Mouse (Mus musculus) cerebral cortex, adult 2 months (tissue): ENCODE data around the gene Ajap1.

Source experiments
- WGBS: fragments of 180-500 bp; shearing (Covaris S2); methylation state at CpG from one replicate; pipeline ENCODE4 v1.1.7; 2018; 5-methylcytosine and 5-hydroxymethylcytosine counted together

Gene Ajap1

DNA sequence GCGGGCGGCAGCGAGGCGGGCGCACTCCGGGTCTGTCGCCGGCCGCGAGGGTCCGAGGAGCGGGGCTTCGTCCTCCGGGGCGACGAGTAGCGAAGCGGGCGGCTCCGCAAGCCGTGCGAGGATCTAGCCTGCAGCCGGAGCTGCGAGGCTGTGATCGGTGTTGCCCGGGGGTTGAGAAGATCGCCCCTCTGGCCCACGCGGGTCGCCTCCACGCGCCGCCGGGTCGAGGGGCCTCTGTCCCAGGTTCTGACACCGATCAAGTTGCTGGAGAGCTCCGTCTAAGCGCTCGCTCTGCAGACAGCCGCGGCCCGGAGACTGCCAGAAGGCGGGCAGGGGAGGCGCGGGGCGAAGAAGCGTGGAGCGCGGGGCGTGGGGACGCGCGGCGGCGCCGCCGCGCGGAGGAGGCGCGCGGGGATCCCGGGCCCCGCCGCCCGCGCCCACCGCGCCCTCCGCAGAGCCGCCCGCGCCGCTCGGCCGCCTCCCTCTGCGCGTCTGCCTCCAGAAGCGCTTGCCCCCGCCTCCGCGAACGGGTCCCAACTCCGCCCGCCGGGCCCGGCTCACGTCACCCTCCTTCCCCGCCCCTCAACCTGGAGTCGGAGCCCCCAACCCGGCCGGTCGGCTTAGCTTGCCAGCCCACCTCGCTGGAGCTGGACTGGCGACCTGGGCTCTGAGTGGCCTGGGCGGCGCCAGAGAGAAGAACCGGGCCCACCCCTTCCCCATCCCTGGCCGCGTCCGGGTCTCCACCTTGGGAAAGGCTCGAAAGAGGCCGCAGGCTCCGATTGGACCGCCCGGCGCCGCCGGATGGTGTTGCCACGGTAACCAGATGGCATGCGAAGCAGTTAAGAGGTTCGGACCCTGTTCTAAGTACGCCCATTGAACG is at the start of gene Ajap1:
Gene Ajap1, minus strand, starts transcription at position 353 of the 880 bp plus-strand sequence.
- 1% methylated on average over 87 of the region's 114 CpGs for WGBS

DNA sequence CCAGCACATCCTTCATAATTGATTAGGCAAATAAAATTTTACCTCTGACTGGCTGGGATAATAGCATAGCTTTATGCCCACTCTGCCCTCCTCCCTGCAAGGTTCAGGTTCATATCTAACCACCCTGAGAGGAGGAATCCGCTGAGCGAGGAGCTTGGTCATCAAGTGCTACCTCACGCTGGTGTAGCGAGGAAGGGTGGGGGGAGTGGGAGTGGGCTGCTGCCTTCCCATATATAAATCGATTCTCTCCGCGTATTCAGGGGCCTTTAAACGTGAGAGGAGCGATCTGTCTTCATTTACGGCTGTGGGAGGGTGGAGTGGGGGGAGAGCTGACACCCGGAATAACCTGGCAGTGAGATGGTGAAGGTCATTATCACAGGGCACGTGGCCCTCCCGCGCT is 47.9 kb upstream of the Ajap1 start:
- WGBS = 87% methylated on average over 14 of the region's 14 CpGs

GRCm38 (mm10) chr4:153521601-153522000 is 39.0 kb upstream of the Ajap1 start:
- 42% methylated on average over 1 of the region's 1 CpGs for WGBS

DNA sequence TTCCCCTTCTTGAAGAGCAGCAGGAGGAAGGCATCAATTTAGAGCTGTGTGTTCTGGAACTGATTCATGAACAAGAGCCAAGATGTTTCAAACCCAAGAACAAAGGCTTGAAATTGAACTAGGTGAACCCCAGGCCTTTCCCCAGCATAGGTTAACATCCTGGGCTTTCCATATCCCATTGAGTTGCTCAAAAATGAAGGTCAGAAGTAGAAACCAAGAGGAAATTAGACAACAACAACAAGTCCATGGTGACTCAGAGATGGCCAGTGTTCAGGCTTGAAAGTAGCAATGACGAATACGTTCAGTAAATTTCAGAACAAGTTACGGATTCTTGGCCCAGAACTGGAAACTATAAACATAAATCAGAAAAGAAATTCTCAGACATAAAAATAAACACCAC is 37.3 kb upstream of the Ajap1 start:
- WGBS = 68% methylated on average over 3 of the region's 3 CpGs

- WGBS = 84% methylated on average over 1 of the region's 1 CpGs
These were observed 36.7 kb upstream of the Ajap1 start for GRCm38 (mm10) chr4:153519289-153519688.

- 64% methylated on average over 10 of the region's 10 CpGs for WGBS
These were observed 33.2 kb upstream of the Ajap1 start for GRCm38 (mm10) chr4:153515786-153516185.

- WGBS = 88% methylated on average over 6 of the region's 6 CpGs
These were observed 31.5 kb upstream of the Ajap1 start for GRCm38 (mm10) chr4:153514071-153514470.

DNA sequence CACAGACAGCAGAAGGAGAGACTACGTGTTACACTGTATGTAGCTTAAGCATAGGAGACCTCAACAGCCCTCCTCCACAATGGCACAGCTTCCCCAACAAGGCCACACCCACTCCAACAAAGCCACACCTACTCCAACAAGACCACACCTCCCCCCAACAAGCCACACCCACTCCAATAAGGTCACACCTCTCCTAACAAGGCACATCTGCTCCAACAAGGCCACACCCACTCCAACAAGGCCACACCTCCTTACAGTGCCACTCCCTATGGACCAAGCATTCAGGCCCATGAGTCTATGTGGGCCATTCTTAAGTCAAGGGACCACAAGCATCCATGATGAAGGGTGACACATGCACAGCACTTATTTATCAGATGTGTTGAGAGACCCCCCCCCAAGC is 28.9 kb upstream of the Ajap1 start:
- 94% methylated on average over 1 of the region's 1 CpGs for WGBS

DNA sequence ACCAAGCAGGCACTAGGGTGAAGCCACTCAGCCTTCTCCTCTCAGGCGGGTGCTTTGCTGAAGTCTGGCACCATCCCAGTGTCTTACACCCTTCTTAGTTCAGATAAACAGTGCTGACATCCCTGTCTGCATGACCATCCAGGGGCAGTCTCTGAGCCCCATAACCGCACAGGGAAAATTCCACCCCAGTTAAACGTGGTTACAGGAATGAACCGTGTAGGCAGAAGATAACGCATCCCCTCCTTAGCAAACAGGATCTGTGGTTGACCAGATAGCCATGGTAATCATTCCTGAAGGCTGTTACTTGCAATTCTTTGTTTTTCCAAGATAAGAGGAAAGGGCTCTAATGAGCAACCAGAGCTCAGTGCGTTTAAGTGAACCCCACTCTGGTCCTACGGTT is 19.3 kb upstream of the Ajap1 start:
- 88% methylated on average over 7 of the region's 7 CpGs for WGBS

DNA sequence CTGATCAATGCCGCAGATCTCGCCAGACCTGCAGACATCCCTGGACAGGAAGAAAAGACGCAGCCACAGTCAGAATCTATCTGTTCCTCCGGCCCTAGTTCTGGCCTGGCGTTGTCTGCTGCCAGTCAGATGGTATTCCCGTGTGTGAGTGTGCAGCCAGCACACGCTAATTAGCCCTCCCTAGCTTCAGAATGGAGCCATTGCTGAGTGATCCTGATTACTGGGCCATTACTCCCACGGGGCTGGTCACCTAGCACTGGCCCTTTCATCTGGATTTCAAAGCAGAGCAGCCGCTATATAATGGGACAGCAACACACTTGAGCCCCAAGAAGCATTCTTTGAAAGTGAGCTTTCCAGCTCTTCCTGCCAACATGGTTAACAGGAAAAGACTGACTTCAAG is 9.8 kb upstream of the Ajap1 start:
- WGBS = 72% methylated on average over 9 of the region's 9 CpGs

GRCm38 (mm10) chr4:153489116-153489515 is 6.5 kb upstream of the Ajap1 start:
- 89% methylated on average over 8 of the region's 8 CpGs for WGBS

- 60% methylated on average over 4 of the region's 4 CpGs for WGBS
These were observed 3.3 kb upstream of the Ajap1 start for GRCm38 (mm10) chr4:153485913-153486312.

GRCm38 (mm10) chr4:153484392-153484791 is 1.8 kb upstream of the Ajap1 start:
- 5% methylated on average over 7 of the region's 7 CpGs for WGBS

DNA sequence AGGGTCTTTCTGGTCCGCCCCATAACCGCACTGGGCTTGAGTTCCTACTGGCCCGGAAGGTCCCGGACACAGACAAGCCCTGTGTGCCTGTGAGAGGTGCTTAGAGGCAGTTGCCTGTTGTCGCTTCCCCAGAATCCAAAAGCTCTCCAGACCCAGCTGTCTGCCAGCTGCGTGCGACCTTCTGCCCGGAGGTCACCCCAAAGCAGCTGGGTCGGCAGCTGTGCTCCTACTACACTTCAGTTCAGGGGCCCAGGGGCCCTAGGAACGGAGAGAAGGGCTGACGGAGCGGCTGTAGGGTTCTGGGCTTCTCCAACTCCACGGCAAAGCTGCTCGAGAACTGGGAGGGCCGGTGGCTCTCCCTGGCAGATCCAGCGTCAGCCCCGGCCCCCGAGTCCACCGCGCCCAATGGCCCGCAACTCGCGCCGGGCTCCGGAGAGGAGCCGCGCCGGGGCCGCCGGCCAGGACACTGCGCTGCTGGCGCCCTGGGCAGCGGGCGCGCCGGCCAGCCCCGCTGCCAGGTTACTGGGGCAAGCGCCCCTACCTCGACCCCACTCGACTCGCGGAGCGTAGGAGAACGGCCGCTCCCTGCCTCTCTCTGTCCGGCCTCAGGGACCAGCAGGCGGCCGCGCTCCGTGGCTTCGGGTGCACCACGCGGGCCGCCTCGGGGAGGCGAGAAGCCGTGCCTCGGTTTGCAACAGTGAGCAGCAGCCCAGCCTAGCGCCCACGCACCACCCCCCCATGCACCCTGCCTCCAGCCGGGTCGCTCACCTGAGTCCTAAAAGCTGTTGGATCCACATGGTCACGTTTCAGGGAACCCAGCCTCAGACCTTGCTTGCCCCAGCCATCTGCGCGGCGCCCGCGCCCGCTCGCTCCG is 1.0 kb downstream of the Ajap1 start:
- WGBS = 2% methylated on average over 71 of the region's 71 CpGs

DNA sequence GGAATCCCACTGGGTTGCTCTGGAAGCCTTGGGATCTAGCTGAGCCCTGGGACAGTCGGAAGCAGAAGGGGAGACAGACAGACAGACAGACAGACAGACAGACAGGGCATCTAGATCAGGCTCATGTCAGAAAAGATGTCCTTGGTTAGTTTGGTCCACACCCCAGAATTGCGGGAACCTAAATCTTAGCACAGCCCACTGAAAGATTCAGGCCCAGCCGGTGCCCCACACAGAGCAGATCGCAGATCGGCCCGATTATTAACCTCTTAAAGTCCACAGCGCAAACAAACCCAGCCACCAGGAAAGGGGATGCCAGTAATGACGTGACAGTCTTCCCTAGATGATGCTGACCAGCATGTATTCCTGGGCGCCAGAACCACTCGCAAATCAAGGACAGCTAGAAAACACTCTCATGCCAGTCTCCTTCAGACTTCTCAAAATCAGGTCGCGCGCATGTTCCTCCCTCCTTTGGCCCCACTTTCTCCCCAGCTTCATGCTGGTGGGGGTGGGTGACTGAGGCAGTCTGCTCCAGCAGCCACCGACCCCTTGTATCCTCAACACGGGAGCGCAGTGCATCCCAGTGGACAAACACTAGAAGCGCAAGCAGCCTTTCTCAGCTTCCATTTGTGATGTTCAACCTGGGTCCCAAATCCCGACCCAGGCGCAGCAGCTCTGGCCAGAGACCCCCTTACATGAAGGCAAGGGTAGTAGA is 1.9 kb downstream of the Ajap1 start:
- WGBS = 6% methylated on average over 19 of the region's 19 CpGs

DNA sequence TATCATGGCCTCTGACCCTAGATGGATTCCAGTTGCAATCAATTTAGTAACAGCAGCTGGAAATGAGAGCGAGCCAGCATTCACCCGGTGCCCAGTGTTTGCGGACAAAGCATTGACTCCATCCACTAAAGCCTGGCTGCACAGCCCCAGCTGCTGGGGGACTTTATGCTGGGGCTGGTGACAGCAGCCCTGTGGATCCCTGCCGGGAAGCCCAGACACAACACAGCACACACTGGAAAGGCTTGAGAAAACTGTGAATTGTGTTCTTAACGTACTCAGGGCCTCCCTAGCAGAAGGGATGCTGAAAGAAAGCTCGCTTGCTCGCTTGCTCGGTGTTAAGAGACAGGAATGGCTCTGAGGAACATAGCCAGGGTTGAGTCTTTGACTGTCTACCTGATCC is 3.5 kb downstream of the Ajap1 start:
- WGBS = 12% methylated on average over 8 of the region's 8 CpGs

- WGBS = 72% methylated on average over 4 of the region's 4 CpGs
These were observed 8.9 kb downstream of the Ajap1 start for GRCm38 (mm10) chr4:153473480-153474252.

DNA sequence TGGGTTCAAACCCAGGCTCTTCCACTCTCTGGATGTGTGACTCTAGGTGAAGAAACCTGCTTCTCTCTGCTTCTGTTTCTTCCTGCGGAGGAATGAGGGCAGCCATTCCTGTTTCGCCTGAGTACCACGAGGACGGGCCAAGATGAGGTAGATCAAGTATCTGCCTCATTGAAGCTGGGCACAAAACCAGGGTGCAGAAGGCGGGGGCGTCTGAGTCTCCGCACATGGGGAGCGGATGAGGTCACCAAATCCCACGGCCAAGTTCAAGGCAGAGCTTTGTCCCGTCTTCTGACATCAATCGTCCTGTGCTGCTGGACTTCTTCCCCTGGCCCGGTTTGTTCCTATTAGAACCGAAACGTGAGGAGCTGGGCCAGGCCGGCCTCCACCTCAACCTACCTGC is 12.9 kb downstream of the Ajap1 start:
- 68% methylated on average over 15 of the region's 15 CpGs for WGBS

- WGBS = 48% methylated on average over 15 of the region's 15 CpGs
These were observed 22.7 kb downstream of the Ajap1 start for GRCm38 (mm10) chr4:153459934-153460333.

GRCm38 (mm10) chr4:153459503-153459902 is 23.1 kb downstream of the Ajap1 start:
- WGBS = 58% methylated on average over 9 of the region's 9 CpGs

GRCm38 (mm10) chr4:153458821-153459220 is 23.8 kb downstream of the Ajap1 start:
- WGBS = 54% methylated on average over 15 of the region's 15 CpGs
